Comparison of ENCODE assay signal across 15 mouse cellular contexts in genomic region chr10:75445030-75445429, GRCm38 (mm10). TPM values are rescaled to one million over a fixed set of nuclear protein-coding genes. Genes with fewer than 3 reads are reported as not detected.
DNase-seq lines count a peak whose midpoint lies in the region; ATAC-seq and TF ChIP-seq lines count a peak whose summit lies in the region.
"Had no signal": no experiment of that assay in that cellular context is flagged by ENCODE, and none has a peak within 500 bp of the region (broad histone marks: within the 10 kb centered on the region; RNA-seq: fewer than 3 reads in every experiment).

No protein-coding gene starts in this region.

- ATAC-seq in forebrain, postnatal 0 days, result no peak
- no peak for ATAC-seq in hindbrain, embryonic 16.5 days
- ATAC-seq in lung, embryonic 16.5 days (ENCODE audit: low read depth), result no peak
- no peak for ATAC-seq in lung, postnatal 0 days
- ATAC-seq in hindbrain, embryonic 15.5 days (ENCODE audit: low FRiP score, low read depth), result no peak
- ATAC-seq: Patski had no signal

- no peak overlapping the region for H3K4me2 ChIP-seq in forebrain, postnatal 0 days (ENCODE audit: low read depth)
- no peak overlapping the region for H3K4me2 ChIP-seq in hindbrain, embryonic 16.5 days (ENCODE audit: low read length)
- no peak overlapping the region for H3K4me2 ChIP-seq in lung, embryonic 16.5 days (ENCODE audit: low read depth, low read length)
- no peak overlapping the region for H3K4me2 ChIP-seq in lung, postnatal 0 days (replicated peaks; ENCODE audit: low read depth, low read length)
- H3K4me2 ChIP-seq in hindbrain, embryonic 15.5 days, result no peak overlapping the region
- H3K4me2 ChIP-seq: liver, embryonic 13.5 days; neural tube, embryonic 13.5 days had no signal

- H3K36me3 ChIP-seq in forebrain, embryonic 10.5 days (replicated peaks), result no peaks in the 10 kb centered on the region
- H3K36me3 ChIP-seq in forebrain, postnatal 0 days (ENCODE audit: insufficient read depth), result no peaks in the 10 kb centered on the region
- no peaks in the 10 kb centered on the region for H3K36me3 ChIP-seq in hindbrain, embryonic 10.5 days
- no peaks in the 10 kb centered on the region for H3K36me3 ChIP-seq in hindbrain, embryonic 16.5 days (ENCODE audit: control insufficient read depth, insufficient read depth, low read length)
- H3K36me3 ChIP-seq in lung, embryonic 16.5 days (ENCODE audit: control insufficient read depth, insufficient read depth, low read length), result no peaks in the 10 kb centered on the region
- H3K36me3 ChIP-seq in lung, postnatal 0 days (ENCODE audit: insufficient read depth, low read length), result no peaks in the 10 kb centered on the region
- no peaks in the 10 kb centered on the region for H3K36me3 ChIP-seq in hindbrain, embryonic 15.5 days
- H3K36me3 ChIP-seq: liver, embryonic 13.5 days; neural tube, embryonic 13.5 days had no signal

- no peaks in the 10 kb centered on the region for H3K9me3 ChIP-seq in forebrain, embryonic 10.5 days
- H3K9me3 ChIP-seq in forebrain, postnatal 0 days (ENCODE audit: low read length), result no peaks in the 10 kb centered on the region
- no peaks in the 10 kb centered on the region for H3K9me3 ChIP-seq in hindbrain, embryonic 10.5 days
- no peaks in the 10 kb centered on the region for H3K9me3 ChIP-seq in hindbrain, embryonic 16.5 days (ENCODE audit: control insufficient read depth, low read length)
- H3K9me3 ChIP-seq in lung, embryonic 16.5 days (ENCODE audit: control insufficient read depth, low read length), result no peaks in the 10 kb centered on the region
- H3K9me3 ChIP-seq in lung, postnatal 0 days (ENCODE audit: low read length), result no peaks in the 10 kb centered on the region
- no peaks in the 10 kb centered on the region for H3K9me3 ChIP-seq in hindbrain, embryonic 15.5 days
- H3K9me3 ChIP-seq: liver, embryonic 13.5 days; neural tube, embryonic 13.5 days had no signal

- TF ChIP-seq EP300 in lung, postnatal 0 days (IDR thresholded peaks at IDR 0.05), result no peak

- H3K9ac ChIP-seq in forebrain, postnatal 0 days, result no peak overlapping the region
- no peak overlapping the region for H3K9ac ChIP-seq in hindbrain, embryonic 16.5 days (ENCODE audit: low read depth, low read length)
- no peak overlapping the region for H3K9ac ChIP-seq in lung, embryonic 16.5 days (ENCODE audit: low read length)
- H3K9ac ChIP-seq in lung, postnatal 0 days (replicated peaks; ENCODE audit: low read depth), result no peak overlapping the region
- H3K9ac ChIP-seq in hindbrain, embryonic 15.5 days, result no peak overlapping the region
- H3K9ac ChIP-seq: liver, embryonic 13.5 days; neural tube, embryonic 13.5 days had no signal

- peaks cover 33% of the 10 kb centered on the region for H3K4me1 ChIP-seq in forebrain, embryonic 10.5 days
- H3K4me1 ChIP-seq in forebrain, postnatal 0 days (ENCODE audit: insufficient read depth), result no peaks in the 10 kb centered on the region; the same call in 1 of the 2 replicates
- H3K4me1 ChIP-seq in hindbrain, embryonic 10.5 days (replicated peaks), result peaks cover 32% of the 10 kb centered on the region
- peaks cover 4% of the 10 kb centered on the region; the same call in 1 of the 2 replicates for H3K4me1 ChIP-seq in hindbrain, embryonic 16.5 days (ENCODE audit: control insufficient read depth, insufficient read depth, low read depth, low read length)
- peaks cover 26% of the 10 kb centered on the region for H3K4me1 ChIP-seq in lung, embryonic 16.5 days (replicated peaks; ENCODE audit: control insufficient read depth, insufficient read depth, low read length)
- H3K4me1 ChIP-seq in lung, postnatal 0 days (ENCODE audit: insufficient read depth, low read depth, low read length), result peaks cover 14% of the 10 kb centered on the region; the same call in 1 of the 2 replicates
- peaks cover 6% of the 10 kb centered on the region; the same call in 1 of the 2 replicates for H3K4me1 ChIP-seq in hindbrain, embryonic 15.5 days (replicated peaks)

- TF ChIP-seq CTCF in forebrain, postnatal 0 days (IDR thresholded peaks at IDR 0.05; ENCODE audit: low read depth), result no peak
- no peak for TF ChIP-seq CTCF in lung, postnatal 0 days (IDR thresholded peaks at IDR 0.05)

- peak overlapping the region; percentile 42; the same call in 1 of the 2 replicates for H3K27ac ChIP-seq in forebrain, embryonic 10.5 days
- H3K27ac ChIP-seq in forebrain, postnatal 0 days (ENCODE audit: low read depth, low read length), result no peak overlapping the region
- peak overlapping the region; percentile 67 for H3K27ac ChIP-seq in hindbrain, embryonic 10.5 days
- H3K27ac ChIP-seq in hindbrain, embryonic 16.5 days (ENCODE audit: low read depth, low read length), result no peak overlapping the region
- H3K27ac ChIP-seq in lung, embryonic 16.5 days (ENCODE audit: low read length), result peak overlapping the region; percentile 52
- no peak overlapping the region for H3K27ac ChIP-seq in lung, postnatal 0 days (ENCODE audit: low read length)
- H3K27ac ChIP-seq in hindbrain, embryonic 15.5 days (replicated peaks), result 0 out of 2 replicates have a peak overlapping the region, but pooled peaks have one; percentile 1
- H3K27ac ChIP-seq: heart, adult 2 months; liver, embryonic 13.5 days; neural tube, embryonic 13.5 days had no signal

- no peaks in the 10 kb centered on the region for H3K27me3 ChIP-seq in forebrain, embryonic 10.5 days (ENCODE audit: poor library complexity, severe bottlenecking)
- H3K27me3 ChIP-seq in forebrain, postnatal 0 days (ENCODE audit: insufficient read depth, low read length), result no peaks in the 10 kb centered on the region
- no peaks in the 10 kb centered on the region for H3K27me3 ChIP-seq in hindbrain, embryonic 10.5 days (ENCODE audit: insufficient read depth, poor library complexity, severe bottlenecking)
- H3K27me3 ChIP-seq in hindbrain, embryonic 16.5 days (replicated peaks; ENCODE audit: control insufficient read depth, insufficient read depth, low read length), result no peaks in the 10 kb centered on the region
- no peaks in the 10 kb centered on the region for H3K27me3 ChIP-seq in lung, embryonic 16.5 days (ENCODE audit: control insufficient read depth, insufficient read depth, low read depth, low read length)
- no peaks in the 10 kb centered on the region for H3K27me3 ChIP-seq in lung, postnatal 0 days (replicated peaks; ENCODE audit: insufficient read depth, low read length)
- no peaks in the 10 kb centered on the region for H3K27me3 ChIP-seq in hindbrain, embryonic 15.5 days
- H3K27me3 ChIP-seq: neural tube, embryonic 13.5 days; Patski had no signal

- H3K4me3 ChIP-seq in forebrain, embryonic 10.5 days, result no peak overlapping the region
- no peak overlapping the region for H3K4me3 ChIP-seq in forebrain, postnatal 0 days (ENCODE audit: low read depth, low read length)
- no peak overlapping the region for H3K4me3 ChIP-seq in hindbrain, embryonic 10.5 days
- H3K4me3 ChIP-seq in hindbrain, embryonic 16.5 days (ENCODE audit: low read length), result no peak overlapping the region
- no peak overlapping the region for H3K4me3 ChIP-seq in lung, embryonic 16.5 days (ENCODE audit: low read length)
- H3K4me3 ChIP-seq in lung, postnatal 0 days (ENCODE audit: low read depth, low read length), result no peak overlapping the region
- no peak overlapping the region for H3K4me3 ChIP-seq in hindbrain, embryonic 15.5 days
- H3K4me3 ChIP-seq: heart, adult 2 months; liver, embryonic 13.5 days; neural tube, embryonic 13.5 days had no signal

- DNase-seq in forebrain, embryonic 10.5 days (ENCODE audit: extremely low spot score, low spot score), result no peak
- DNase-seq in forebrain, postnatal 0 days, result no peak
- DNase-seq in hindbrain, embryonic 10.5 days (ENCODE audit: low spot score), result no peak
- no peak for DNase-seq in lung, postnatal 0 days (ENCODE audit: low spot score)
- DNase-seq in gastrocnemius, postnatal 10 days, result no peak
- DNase-seq: cerebellum, adult 11-12 months; heart, adult 2 months; kidney, adult 2 months; liver, embryonic 13.5 days; lung, postnatal 36 days had no signal

- 54% methylated on average over 8 of the region's 8 CpGs for WGBS in forebrain, embryonic 10.5 days
- 65% methylated on average over 8 of the region's 8 CpGs for WGBS in forebrain, postnatal 0 days
- WGBS in hindbrain, embryonic 10.5 days, result 59% methylated on average over 8 of the region's 8 CpGs
- 60% methylated on average over 8 of the region's 8 CpGs for WGBS in hindbrain, embryonic 16.5 days
- WGBS in lung, embryonic 16.5 days, result 32% methylated on average over 8 of the region's 8 CpGs
- 35% methylated on average over 8 of the region's 8 CpGs for WGBS in lung, postnatal 0 days
- WGBS in hindbrain, embryonic 15.5 days, result 61% methylated on average over 8 of the region's 8 CpGs

RNA-seq across cellular contexts. Expression of gene Upb1, which starts 44.1 kb away (rescaled TPM):
- polyA plus RNA-seq in forebrain, embryonic 10.5 days (2016; fragmentation: Nextera tagmentation; extraction: Ambion mirVana), result 0.06 and 0.15 TPM in 2 replicates
- total RNA-seq in forebrain, postnatal 0 days (2014; rRNA removed), result 0.38 and 0.62 TPM in 2 replicates
- 0.58 and 0.75 TPM in 2 replicates for polyA plus RNA-seq in forebrain, postnatal 0 days (2015; fragmentation: Nextera tagmentation; extraction: Ambion mirVana)
- 0.19 TPM in 1 of 2 replicates, not detected in the other for polyA plus RNA-seq in hindbrain, embryonic 10.5 days (2016; fragmentation: Nextera tagmentation; extraction: Ambion mirVana)
- polyA plus RNA-seq in hindbrain, embryonic 16.5 days (2015; fragmentation: Nextera tagmentation; extraction: Ambion mirVana), result 0.36 and 0.39 TPM in 2 replicates
- polyA plus RNA-seq in lung, embryonic 16.5 days (2015; fragmentation: Nextera tagmentation; extraction: Ambion mirVana), result 0.44 and 1.6 TPM in 2 replicates
- 0.27 and 0.33 TPM in 2 replicates for polyA plus RNA-seq in lung, postnatal 0 days (2015; fragmentation: Nextera tagmentation; extraction: Ambion mirVana)
- polyA plus RNA-seq in hindbrain, embryonic 15.5 days (2015; fragmentation: Nextera tagmentation; extraction: Ambion mirVana), result 0.47 and 0.49 TPM in 2 replicates
- total RNA-seq in gastrocnemius, postnatal 10 days (2021), result under 1 TPM; 0.20 to 0.21 TPM
- polyA plus RNA-seq: neural tube, embryonic 13.5 days; Patski had no signal

Comparison
In these comparisons a context has a peak if more than half of its experiments do, and no peak if none do; other contexts are left out.
1. H3K27ac ChIP-seq: peak in forebrain, embryonic 10.5 days (single experiment), hindbrain, embryonic 10.5 days (single experiment), lung, embryonic 16.5 days (single experiment) and hindbrain, embryonic 15.5 days (single experiment); none in forebrain, postnatal 0 days (single experiment), hindbrain, embryonic 16.5 days (single experiment) and lung, postnatal 0 days (single experiment).